Mouse (Mus musculus): ENCODE results near the gene Arrb2. TPM values are rescaled to one million over a fixed set of nuclear protein-coding genes. Genes with fewer than 3 reads are reported as not detected.
"Not testable (repeated sequence)": the region's sequence is repeated elsewhere in the genome, so short reads cannot be mapped to it uniquely, and the experiment has no call there.

Arrb2 gene
- polyA plus RNA-seq, 1 experiment = 18.5 TPM

GRCm38 (mm10) chr11:70444667-70445066, 12.2 kb downstream of the Arrb2 start:
- no peak for DNase-seq (ENCODE audit: low spot score)

GRCm38 (mm10) chr11:70446756-70447155, 14.3 kb downstream of the Arrb2 start:
- DNase-seq (ENCODE audit: low spot score) = no peak

DNA sequence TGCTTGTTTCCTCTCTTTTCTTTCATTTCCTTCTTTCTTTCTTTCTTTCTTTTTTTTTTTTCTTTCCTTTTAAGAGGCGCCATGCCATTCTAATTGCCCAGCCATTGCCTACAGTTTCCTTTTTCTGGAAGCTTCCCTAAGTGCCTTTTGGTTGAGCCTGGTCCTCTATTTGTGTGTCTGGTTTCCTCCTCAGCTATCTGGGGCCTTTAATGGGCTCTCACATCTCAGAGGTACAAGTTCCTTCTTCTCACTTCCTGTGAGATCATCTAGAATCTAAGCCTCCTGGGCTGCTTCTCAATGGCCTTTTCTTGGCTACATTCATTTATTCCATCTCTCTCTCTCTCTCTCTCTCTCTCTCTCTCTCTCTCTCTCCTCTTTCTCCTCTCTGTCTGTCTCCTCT, 14.9 kb downstream of the Arrb2 start:
- no peak for DNase-seq (ENCODE audit: low spot score)

GRCm38 (mm10) chr11:70450926-70451325, 18.5 kb downstream of the Arrb2 start:
- DNase-seq (ENCODE audit: low spot score) = no peak

GRCm38 (mm10) chr11:70451797-70452498, 19.5 kb downstream of the Arrb2 start, which contains the start of gene Med11:
Med11 (plus strand) TSS chr11:70451919.
- peak; percentile 95 for DNase-seq (ENCODE audit: low spot score)

DNA sequence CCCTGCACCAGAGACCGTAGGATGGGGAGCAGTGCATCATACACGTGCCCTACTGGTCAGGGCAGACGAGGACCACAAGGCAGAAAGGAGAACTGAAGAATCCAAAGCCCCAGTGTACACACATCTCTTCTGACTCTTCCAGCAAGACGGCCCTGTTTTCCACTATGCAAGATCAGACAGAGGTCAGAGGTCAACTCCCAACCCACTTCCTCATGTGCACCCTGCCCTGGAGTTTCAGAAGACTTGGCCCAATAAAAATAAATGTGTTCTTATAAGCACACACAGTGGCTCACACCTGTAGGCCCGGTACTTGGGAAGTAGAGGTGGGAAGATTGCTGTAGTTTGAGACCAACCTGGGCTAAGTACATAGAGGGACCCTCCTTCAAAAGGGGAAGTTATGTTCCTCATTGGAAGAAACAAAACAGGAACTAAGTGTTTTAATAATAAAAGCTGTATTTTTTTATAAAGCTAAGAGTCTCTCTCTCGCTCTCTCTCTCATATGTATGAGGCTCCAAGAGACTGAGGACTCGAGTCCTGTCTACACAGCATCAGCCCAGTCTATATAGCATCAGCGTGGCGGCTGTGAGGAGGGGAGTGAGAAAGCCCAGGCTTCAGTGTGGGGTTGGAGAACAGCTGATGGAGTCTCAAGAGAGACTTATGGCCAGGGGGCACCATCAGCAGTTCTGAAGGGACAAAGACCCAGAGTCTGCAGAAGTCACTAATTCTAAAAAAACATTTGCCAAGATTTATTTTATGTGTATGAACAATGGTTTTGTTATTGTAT, 21.0 kb downstream of the Arrb2 start:
- DNase-seq (ENCODE audit: low spot score) = no peak

- no peak for DNase-seq (ENCODE audit: low spot score)
Measured at GRCm38 (mm10) chr11:70458688-70459600, 26.5 kb downstream of the Arrb2 start, which contains the start of gene Zmynd15. Zmynd15 (plus strand) TSS chr11:70459433.

GRCm38 (mm10) chr11:70459601-70460101, 27.2 kb downstream of the Arrb2 start, which contains the start of gene Cxcl16:
Cxcl16 (minus strand) TSS chr11:70459984.
- DNase-seq (ENCODE audit: low spot score) = peak; percentile 41

GRCm38 (mm10) chr11:70463970-70464369, 31.5 kb downstream of the Arrb2 start:
- no peak for DNase-seq (ENCODE audit: low spot score)

- no peak for DNase-seq (ENCODE audit: low spot score)
Measured at GRCm38 (mm10) chr11:70465211-70465610, 32.8 kb downstream of the Arrb2 start.

DNA sequence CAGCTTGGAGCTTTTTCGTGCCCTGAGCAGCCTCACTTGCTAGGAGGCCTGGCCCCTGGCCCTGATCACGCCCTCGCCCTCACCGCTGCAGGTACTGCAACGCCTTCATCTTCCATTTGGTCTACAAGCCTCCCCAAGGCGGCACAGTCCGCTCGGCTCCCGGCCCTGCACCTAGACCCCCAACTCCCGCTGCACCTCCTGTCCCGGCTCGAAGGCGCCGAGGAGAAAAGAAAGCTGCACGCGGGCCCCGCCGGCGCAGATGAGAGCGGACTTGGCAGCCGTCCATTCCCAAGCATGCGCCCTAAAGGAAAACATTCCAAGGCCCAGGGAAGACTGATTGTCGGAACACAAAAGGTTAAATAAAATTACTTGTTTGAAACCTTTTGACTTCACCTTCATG, 33.4 kb downstream of the Arrb2 start:
- no peak for DNase-seq (ENCODE audit: low spot score)

GRCm38 (mm10) chr11:70467902-70468619, 35.6 kb downstream of the Arrb2 start:
- no peak for DNase-seq (ENCODE audit: low spot score)

DNA sequence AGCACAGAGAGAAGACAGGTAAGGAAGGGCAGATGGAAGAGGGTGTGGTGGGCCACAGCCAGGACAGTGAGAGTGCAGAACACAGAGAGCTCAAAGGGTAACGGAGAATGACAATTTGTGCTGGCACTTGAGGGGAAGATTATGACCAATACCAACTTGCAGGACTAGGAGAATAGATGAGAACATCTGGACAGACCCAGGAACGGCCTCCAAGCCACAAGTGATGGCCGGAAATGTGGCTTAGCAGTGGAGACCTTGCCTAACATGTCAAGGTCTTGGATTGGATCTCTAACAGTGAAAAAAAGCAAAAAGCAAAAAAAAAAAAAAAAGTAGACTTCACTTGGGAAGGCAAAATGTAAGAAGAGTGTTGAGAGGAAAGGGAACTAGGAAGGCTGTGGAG, 37.3 kb downstream of the Arrb2 start:
- DNase-seq (ENCODE audit: low spot score) = no peak

DNA sequence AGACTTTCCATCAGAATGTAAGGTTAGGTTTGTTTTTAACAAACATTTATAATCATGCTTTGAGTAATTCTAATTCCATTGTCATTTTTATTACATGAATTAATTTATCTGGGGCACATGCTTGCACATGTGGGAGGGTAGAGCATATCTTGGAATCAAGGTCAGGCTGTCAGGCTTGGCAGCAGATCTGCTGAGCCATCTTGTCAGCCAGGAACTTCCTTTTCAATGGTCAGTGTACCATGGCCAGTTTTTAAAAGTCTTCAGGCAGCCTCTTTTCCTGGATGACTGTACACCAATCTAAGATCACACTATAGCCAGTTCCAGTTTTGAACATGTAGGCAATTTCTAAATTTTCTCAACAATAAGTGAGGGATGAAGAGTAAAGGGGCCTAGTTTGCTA, 40.3 kb downstream of the Arrb2 start:
- DNase-seq (ENCODE audit: low spot score) = no peak

GRCm38 (mm10) chr11:70473291-70473690, 40.9 kb downstream of the Arrb2 start:
- not testable (repeated sequence) for DNase-seq (ENCODE audit: low spot score)

DNA sequence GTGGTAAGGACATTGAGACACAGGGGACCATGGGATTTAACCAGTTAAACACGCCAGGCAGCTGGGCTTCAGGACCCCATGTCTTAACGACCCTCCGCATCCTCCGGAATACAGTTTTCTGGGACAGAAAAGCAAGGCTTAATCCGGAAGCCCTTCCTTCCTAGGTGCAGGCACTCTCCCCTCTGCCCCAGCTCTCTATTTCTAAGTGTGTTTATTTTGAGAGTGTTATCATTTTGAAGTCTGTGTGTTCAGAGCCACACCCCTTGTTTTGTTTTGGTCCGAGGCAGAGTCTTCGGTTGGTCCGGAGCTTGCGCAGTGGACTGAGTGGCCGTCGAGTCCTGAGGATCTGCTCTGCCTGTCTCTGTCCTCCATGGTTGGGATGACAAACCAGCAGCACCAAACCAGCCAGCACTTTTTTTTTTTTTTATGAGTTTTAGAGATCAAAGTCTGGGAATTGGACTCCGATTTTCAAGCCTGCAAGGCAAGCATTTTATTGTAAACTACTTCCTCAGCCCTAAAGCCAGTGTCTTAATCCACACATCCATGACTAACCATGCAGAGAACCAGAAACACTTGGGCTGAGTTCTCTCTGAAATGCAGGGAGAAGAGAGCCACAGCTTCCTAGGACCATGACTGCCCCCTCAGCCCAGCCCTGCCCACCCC, 42.6 kb downstream of the Arrb2 start:
- DNase-seq (ENCODE audit: low spot score) = no peak

DNA sequence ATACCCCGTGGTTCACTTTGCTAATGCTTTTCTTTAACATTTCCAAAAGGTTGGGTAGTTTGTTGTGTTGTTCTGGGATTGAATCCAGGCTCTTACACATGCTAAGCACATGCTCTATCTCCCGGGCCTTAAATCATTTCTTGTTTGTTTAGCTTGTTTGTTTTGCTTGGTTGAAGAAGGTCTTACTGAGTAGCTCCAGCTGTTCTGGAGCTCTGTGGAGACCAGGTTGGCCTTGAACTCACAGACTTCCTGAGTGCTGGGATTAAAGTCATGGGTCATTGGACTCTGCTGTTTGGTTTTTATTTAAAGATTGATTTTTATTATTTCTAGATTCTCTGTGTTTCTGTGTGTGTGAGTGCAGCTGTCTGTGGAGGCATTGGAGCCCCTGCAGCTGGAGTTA, 53.1 kb downstream of the Arrb2 start:
- no peak for DNase-seq (ENCODE audit: low spot score)

DNA sequence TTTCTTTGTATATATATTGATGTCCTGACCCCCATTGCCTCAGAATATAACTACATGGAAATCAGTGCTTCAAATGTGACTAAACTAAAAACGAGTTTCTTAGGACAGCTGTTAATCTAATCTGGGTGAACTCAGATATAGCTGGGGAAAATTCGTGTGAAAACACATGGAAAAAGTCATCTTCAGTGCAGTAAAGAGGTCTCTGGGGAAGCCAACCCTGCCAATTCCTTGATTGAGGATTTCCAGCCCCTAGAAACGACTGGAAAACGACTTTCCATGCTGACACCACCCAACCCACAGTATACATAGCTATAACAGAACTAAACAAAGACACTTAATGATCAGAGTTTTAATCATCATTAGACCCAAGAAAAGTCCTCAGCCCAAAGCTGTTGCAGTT, 55.4 kb downstream of the Arrb2 start:
- DNase-seq (ENCODE audit: low spot score) = no peak

DNA sequence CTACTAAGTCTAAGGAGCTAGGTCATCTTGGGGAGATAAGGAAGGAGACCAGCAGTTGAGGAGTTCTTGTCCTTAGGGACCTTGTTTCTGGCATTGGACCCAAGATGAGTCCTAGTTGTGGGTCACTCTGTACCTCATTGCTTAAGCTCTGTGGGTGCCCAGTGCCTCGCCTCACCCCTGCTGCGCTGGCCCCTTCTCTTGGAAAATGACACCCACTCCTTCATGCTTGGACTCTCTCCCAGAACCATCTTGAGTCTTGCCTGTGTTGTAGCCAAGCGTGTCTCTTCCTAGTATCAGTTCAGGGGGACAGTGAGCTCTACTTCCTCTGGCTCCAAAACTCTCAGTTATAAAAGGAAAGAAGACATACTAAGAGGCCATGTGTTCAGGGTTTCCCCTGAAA, 56.7 kb downstream of the Arrb2 start:
- no peak for DNase-seq (ENCODE audit: low spot score)

GRCm38 (mm10) chr11:70489684-70490083, 57.2 kb downstream of the Arrb2 start:
- DNase-seq (ENCODE audit: low spot score) = no peak
